Mouse (Mus musculus): Measurements from ENCODE around the gene Skor1. TPM values are rescaled to one million over a fixed set of nuclear protein-coding genes. Genes with fewer than 3 reads are reported as not detected.
A peak's percentile ranks its signal among the peaks of the same experiment; 100 is the strongest.

The Skor1 gene
- total RNA-seq, 1 experiment: 0.54 TPM

DNA sequence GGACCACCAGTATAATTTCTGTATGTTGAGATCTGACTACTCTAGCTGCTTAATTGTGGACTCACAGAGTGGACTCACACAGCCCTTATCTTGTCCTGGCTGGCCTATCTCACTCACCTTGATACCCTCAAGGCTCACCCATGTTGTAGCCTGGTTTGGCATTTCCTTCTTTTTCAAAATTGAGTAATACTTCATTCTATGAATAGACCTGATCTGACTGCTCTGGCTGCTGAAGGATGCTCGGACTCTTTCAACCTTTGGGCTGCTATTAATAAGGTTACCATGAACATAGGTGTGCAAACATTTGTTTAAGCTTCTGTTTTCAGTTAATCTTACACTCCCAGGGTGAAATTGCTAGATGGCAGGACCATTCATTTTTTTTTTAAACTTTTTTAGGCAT lies 51.6 kb downstream of the Skor1 start:
- no peak for DNase-seq (ENCODE audit: low read depth, low spot score)
- Histone ChIP-seq H3K36me3 (ENCODE audit: control insufficient read depth, insufficient read depth, low read length, poor library complexity, severe bottlenecking) (no peaks in the 10 kb centered on the region), H3K9me3 (ENCODE audit: control insufficient read depth, insufficient read depth, low read depth, low read length) (no peaks in the 10 kb centered on the region), H3K4me1 (ENCODE audit: control insufficient read depth in 2 of 2, insufficient read depth in 2 of 2, low read length in 2 of 2, poor library complexity in 1 of 2) (peaks cover 3 to 4% of the 10 kb centered on the region in 2 experiments; a peak in 1 of 4 replicates), H3K27ac (ENCODE audit: insufficient read depth, low read depth, low read length, poor library complexity, severe bottlenecking) (no peak overlapping the region), H3K9ac (ENCODE audit: insufficient read depth, low read depth, low read length, poor library complexity, severe bottlenecking) (no peak overlapping the region), H3K4me3 (ENCODE audit: insufficient read depth in 1 of 2, low read depth in 1 of 2, low read length in 2 of 2, poor library complexity in 1 of 2, severe bottlenecking in 1 of 2) (no peak overlapping the region)
- in situ Hi-C loops (cut with MboI; ENCODE audit: low sequenced_read_pairs in 2 of 2, unreplicated experiment in 2 of 2): no loop called here
- TF ChIP-seq MAFK (IDR thresholded peaks at IDR 0.05; ENCODE audit: insufficient read depth, low read depth, low read length): no peak
- no peak for TF ChIP-seq ZC3H11A (IDR thresholded peaks at IDR 0.05; ENCODE audit: borderline replicate concordance, low read depth, low read length)
- no peak for TF ChIP-seq CHD2 (IDR thresholded peaks at IDR 0.05; ENCODE audit: low read depth, low read length)
- no peak for TF ChIP-seq HCFC1 (IDR thresholded peaks at IDR 0.05; ENCODE audit: borderline replicate concordance, insufficient read depth, low read length)
- TF ChIP-seq ZNF384 (IDR thresholded peaks at IDR 0.05; ENCODE audit: low read depth, low read length): no peak

DNA sequence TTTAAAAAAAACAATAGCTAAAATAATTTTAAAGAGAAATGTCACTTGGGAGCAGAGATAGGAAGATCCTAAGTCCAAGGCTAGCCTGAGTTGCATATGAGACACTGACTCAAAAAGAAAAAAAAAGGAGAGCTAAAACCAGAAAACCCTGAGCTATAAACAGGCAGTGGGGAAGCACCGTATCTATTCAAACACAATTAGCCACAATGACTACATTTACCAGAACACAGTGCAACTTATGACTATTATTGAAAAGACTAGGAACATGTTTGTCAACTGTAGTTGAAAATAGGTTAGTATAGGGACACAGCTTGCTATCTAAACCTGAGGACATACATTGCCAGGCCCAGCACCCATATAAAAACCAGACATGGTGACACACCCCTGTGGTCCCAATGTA lies 54.7 kb downstream of the Skor1 start:
- H3K4me3 ChIP-seq (ENCODE audit: insufficient read depth in 1 of 2, low read depth in 1 of 2, low read length in 2 of 2, poor library complexity in 1 of 2, severe bottlenecking in 1 of 2): no peak overlapping the region
- DNase-seq (ENCODE audit: low read depth, low spot score): no peak
- no peaks in the 10 kb centered on the region for H3K36me3 ChIP-seq (ENCODE audit: control insufficient read depth, insufficient read depth, low read length, poor library complexity, severe bottlenecking)
- peaks cover 3 to 8% of the 10 kb centered on the region in 2 experiments; a peak in 2 of 4 replicates for H3K4me1 ChIP-seq (ENCODE audit: control insufficient read depth in 2 of 2, insufficient read depth in 2 of 2, low read length in 2 of 2, poor library complexity in 1 of 2)
- no peak overlapping the region for H3K27ac ChIP-seq (ENCODE audit: insufficient read depth, low read depth, low read length, poor library complexity, severe bottlenecking)
- in situ Hi-C loops (cut with MboI; ENCODE audit: low sequenced_read_pairs in 2 of 2, unreplicated experiment in 2 of 2): no loop called here
- H3K9me3 ChIP-seq (ENCODE audit: control insufficient read depth, insufficient read depth, low read depth, low read length): no peaks in the 10 kb centered on the region
- H3K9ac ChIP-seq (ENCODE audit: insufficient read depth, low read depth, low read length, poor library complexity, severe bottlenecking): no peak overlapping the region
- TF ChIP-seq ZC3H11A (IDR thresholded peaks at IDR 0.05; ENCODE audit: borderline replicate concordance, low read depth, low read length) (no peak), MAFK (IDR thresholded peaks at IDR 0.05; ENCODE audit: insufficient read depth, low read depth, low read length) (no peak), CHD2 (IDR thresholded peaks at IDR 0.05; ENCODE audit: low read depth, low read length) (no peak), HCFC1 (IDR thresholded peaks at IDR 0.05; ENCODE audit: borderline replicate concordance, insufficient read depth, low read length) (no peak), ZNF384 (IDR thresholded peaks at IDR 0.05; ENCODE audit: low read depth, low read length) (no peak)

DNA sequence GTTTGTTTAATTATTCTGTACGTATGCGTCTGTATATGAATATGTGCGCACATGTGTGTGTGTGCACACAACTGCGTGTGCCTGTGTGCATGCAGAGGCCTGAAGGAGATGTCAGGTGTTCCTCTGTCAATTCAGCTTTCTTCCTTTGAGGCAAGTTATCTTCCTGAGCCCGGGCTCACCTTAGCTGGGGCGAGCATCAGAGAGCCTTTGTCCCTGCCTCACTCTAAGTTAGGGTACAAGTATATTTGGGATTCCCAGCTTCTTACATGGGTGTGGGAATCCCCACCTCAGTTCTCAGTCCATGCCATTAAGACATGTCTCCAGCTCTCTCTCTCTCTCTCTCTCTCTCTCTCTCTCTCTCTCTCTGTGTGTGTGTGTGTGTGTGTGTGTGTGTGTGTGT lies 56.2 kb downstream of the Skor1 start:
- in situ Hi-C loops (cut with MboI; ENCODE audit: low sequenced_read_pairs in 2 of 2, unreplicated experiment in 2 of 2): no loop called here
- no peaks in the 10 kb centered on the region for H3K36me3 ChIP-seq (ENCODE audit: control insufficient read depth, insufficient read depth, low read length, poor library complexity, severe bottlenecking)
- H3K9me3 ChIP-seq (ENCODE audit: control insufficient read depth, insufficient read depth, low read depth, low read length): no peaks in the 10 kb centered on the region
- no peak overlapping the region for H3K27ac ChIP-seq (ENCODE audit: insufficient read depth, low read depth, low read length, poor library complexity, severe bottlenecking)
- peaks cover 3 to 10% of the 10 kb centered on the region in 2 experiments; a peak in 2 of 4 replicates for H3K4me1 ChIP-seq (ENCODE audit: control insufficient read depth in 2 of 2, insufficient read depth in 2 of 2, low read length in 2 of 2, poor library complexity in 1 of 2)
- DNase-seq (ENCODE audit: low read depth, low spot score): no peak
- H3K9ac ChIP-seq (ENCODE audit: insufficient read depth, low read depth, low read length, poor library complexity, severe bottlenecking): no peak overlapping the region
- peak overlapping the region in 1 of 2 experiments; percentile 4; a peak in 1 of 4 replicates for H3K4me3 ChIP-seq (ENCODE audit: insufficient read depth in 1 of 2, low read depth in 1 of 2, low read length in 2 of 2, poor library complexity in 1 of 2, severe bottlenecking in 1 of 2)
- TF ChIP-seq ZNF384 (IDR thresholded peaks at IDR 0.05; ENCODE audit: low read depth, low read length) (no peak), HCFC1 (IDR thresholded peaks at IDR 0.05; ENCODE audit: borderline replicate concordance, insufficient read depth, low read length) (no peak), ZC3H11A (IDR thresholded peaks at IDR 0.05; ENCODE audit: borderline replicate concordance, low read depth, low read length) (no peak), CHD2 (IDR thresholded peaks at IDR 0.05; ENCODE audit: low read depth, low read length) (no peak), MAFK (IDR thresholded peaks at IDR 0.05; ENCODE audit: insufficient read depth, low read depth, low read length) (no peak)

DNA sequence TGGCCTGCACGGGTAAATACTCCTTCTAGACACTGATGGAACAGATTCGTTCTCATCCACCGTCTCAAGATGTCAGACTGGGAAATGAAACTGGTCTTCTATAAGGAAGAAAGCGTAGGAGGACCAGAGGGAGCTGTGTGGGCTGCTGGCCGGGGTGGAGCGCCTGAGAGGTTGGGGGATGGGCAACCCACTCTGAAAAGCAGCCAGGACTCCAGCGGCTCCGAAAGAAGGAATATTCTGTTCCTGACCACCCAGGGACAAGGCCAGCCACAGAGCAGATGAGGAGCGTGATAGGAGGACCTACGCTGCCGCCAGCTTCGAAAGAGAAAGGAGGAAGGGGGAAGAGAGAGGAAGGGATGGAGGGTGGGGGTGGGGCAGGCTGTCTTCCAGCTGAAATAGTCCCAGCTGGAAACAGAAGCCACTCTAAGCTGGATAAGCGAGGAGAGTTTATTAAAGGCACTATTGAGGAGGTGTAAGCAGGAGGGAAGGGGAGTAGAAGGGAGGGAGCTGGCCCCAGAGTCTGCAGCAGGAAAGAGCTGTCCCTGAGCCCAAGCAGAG lies 56.7 kb downstream of the Skor1 start:
- TF ChIP-seq ZC3H11A (IDR thresholded peaks at IDR 0.05; ENCODE audit: borderline replicate concordance, low read depth, low read length): no peak
- TF ChIP-seq HCFC1 (IDR thresholded peaks at IDR 0.05; ENCODE audit: borderline replicate concordance, insufficient read depth, low read length): no peak
- TF ChIP-seq CHD2 (IDR thresholded peaks at IDR 0.05; ENCODE audit: low read depth, low read length): no peak
- TF ChIP-seq ZNF384 (IDR thresholded peaks at IDR 0.05; ENCODE audit: low read depth, low read length): no peak
- TF ChIP-seq MAFK (IDR thresholded peaks at IDR 0.05; ENCODE audit: insufficient read depth, low read depth, low read length): no peak
- Histone ChIP-seq H3K9me3 (ENCODE audit: control insufficient read depth, insufficient read depth, low read depth, low read length) (no peaks in the 10 kb centered on the region), H3K4me3 (ENCODE audit: insufficient read depth in 1 of 2, low read depth in 1 of 2, low read length in 2 of 2, poor library complexity in 1 of 2, severe bottlenecking in 1 of 2) (peak overlapping the region; percentile 4 to 5; a peak in 2 of 4 replicates), H3K36me3 (ENCODE audit: control insufficient read depth, insufficient read depth, low read length, poor library complexity, severe bottlenecking) (no peaks in the 10 kb centered on the region), H3K4me1 (ENCODE audit: control insufficient read depth in 2 of 2, insufficient read depth in 2 of 2, low read length in 2 of 2, poor library complexity in 1 of 2) (peaks cover 3 to 10% of the 10 kb centered on the region in 2 experiments; a peak in 2 of 4 replicates), H3K9ac (ENCODE audit: insufficient read depth, low read depth, low read length, poor library complexity, severe bottlenecking) (no peak overlapping the region; the same call in 1 of the 2 replicates), H3K27ac (ENCODE audit: insufficient read depth, low read depth, low read length, poor library complexity, severe bottlenecking) (peak overlapping the region; percentile 41; the same call in 1 of the 2 replicates)
- DNase-seq (ENCODE audit: low read depth, low spot score): no peak
- in situ Hi-C loops (cut with MboI; ENCODE audit: low sequenced_read_pairs in 2 of 2, unreplicated experiment in 2 of 2): no loop called here
